8 mouse cellular contexts compared by ENCODE assay signal in genomic region chr17:30454862-30455243, GRCm38 (mm10).
DNase-seq lines count a peak whose midpoint lies in the region; ATAC-seq and TF ChIP-seq lines count a peak whose summit lies in the region.

No protein-coding gene starts in this region.

- in situ Hi-C loops in Patski (cut with MboI; ENCODE audit: low pct_unique_long_range_greater_than_20kb): loop anchor here (5.0 to 10.0 kb wide), 3 partner anchors 343 to 480 kb away; partner anchors contain the start of gene Mdga1

- intact Hi-C loops in heart, postnatal 10 days (cut with DNase I): loop anchor here (2.0 to 5.0 kb wide), 6 partner anchors 223 to 563 kb away; no protein-coding TSS in a partner anchor
- intact Hi-C loops in left cerebral cortex, adult 2 months (cut with DNase I): loop anchor here (1.0 to 10.0 kb wide), 8 partner anchors 42 to 568 kb away; partner anchors contain the start of gene Zfand3

- H3K9me3 ChIP-seq in midbrain, embryonic 10.5 days (replicated peaks): no peaks in the 10 kb centered on the region
- H3K9me3 ChIP-seq in midbrain, embryonic 16.5 days (replicated peaks; ENCODE audit: control insufficient read depth, low read length, poor library complexity, severe bottlenecking): no peaks in the 10 kb centered on the region

- 29% methylated on average over 3 of the region's 3 CpGs for WGBS in midbrain, embryonic 10.5 days
- 15% methylated on average over 3 of the region's 3 CpGs for WGBS in midbrain, embryonic 16.5 days

- H3K4me3 ChIP-seq in midbrain, embryonic 10.5 days: no peak overlapping the region
- H3K4me3 ChIP-seq in midbrain, embryonic 16.5 days (ENCODE audit: low read depth, low read length): no peak overlapping the region
- H3K4me3 ChIP-seq in left cerebral cortex, adult 2 months: no peak overlapping the region

- no peak overlapping the region for H3K9ac ChIP-seq in midbrain, embryonic 16.5 days (ENCODE audit: low read depth, low read length)

- POLR2A ChIA-PET in Patski (lab: Charles Lee): interaction anchor here (0.6 kb wide), 1 partner anchor 410 kb away, joined by 3 read pairs; no protein-coding TSS in a partner anchor

- H3K4me2 ChIP-seq in midbrain, embryonic 16.5 days (ENCODE audit: low read length): no peak overlapping the region

- H3K27ac ChIP-seq in midbrain, embryonic 10.5 days (replicated peaks): no peak overlapping the region
- no peak overlapping the region for H3K27ac ChIP-seq in midbrain, embryonic 16.5 days (ENCODE audit: low read length)
- H3K27ac ChIP-seq in left cerebral cortex, adult 2 months: no peak overlapping the region

- CTCF ChIA-PET in Patski (lab: Charles Lee): interaction anchor here (0.8 to 1.5 kb wide), 9 partner anchors 13 to 531 kb away, joined by 3 to 4 read pairs (median 3); no protein-coding TSS in a partner anchor

- DNase-seq in midbrain, embryonic 10.5 days (ENCODE audit: low spot score): peak; percentile 76
- DNase-seq in Patski (ENCODE audit: low read depth, low spot score): no peak
- peak; percentile 86 for DNase-seq in cerebellum, postnatal 25 days
- peak; percentile 81 to 89 for DNase-seq in heart, postnatal 10 days
- peak; percentile 81 to 86 for DNase-seq in left cerebral cortex, adult 2 months (ENCODE audit: extremely low spot score in 1 of 2, low spot score in 2 of 2)
- DNase-seq in retina, embryonic 14.5 days (ENCODE audit: low spot score): peak; percentile 80
- DNase-seq in urinary bladder, postnatal 36 days (ENCODE audit: low spot score in 2 of 2): peak; percentile 59 to 72

- TF ChIP-seq CTCF in Patski (IDR thresholded peaks at IDR 0.05): peak; percentile 96
- peak; percentile 90 for TF ChIP-seq CTCF in left cerebral cortex, adult 2 months (IDR thresholded peaks at IDR 0.05)

- H3K27me3 ChIP-seq in midbrain, embryonic 10.5 days (ENCODE audit: low read depth, poor library complexity, severe bottlenecking): no peaks in the 10 kb centered on the region
- H3K27me3 ChIP-seq in midbrain, embryonic 16.5 days (ENCODE audit: control insufficient read depth, insufficient read depth, low read depth, low read length): no peaks in the 10 kb centered on the region
- no peaks in the 10 kb centered on the region for H3K27me3 ChIP-seq in Patski

- H3K4me1 ChIP-seq in midbrain, embryonic 10.5 days: peaks cover 37% of the 10 kb centered on the region
- peaks cover 19% of the 10 kb centered on the region for H3K4me1 ChIP-seq in midbrain, embryonic 16.5 days (ENCODE audit: control insufficient read depth, insufficient read depth, low read length)

- ATAC-seq in midbrain, embryonic 16.5 days: no peak
- no peak for ATAC-seq in Patski

- no peaks in the 10 kb centered on the region for H3K36me3 ChIP-seq in midbrain, embryonic 10.5 days
- H3K36me3 ChIP-seq in midbrain, embryonic 16.5 days (ENCODE audit: control insufficient read depth, insufficient read depth, low read length): no peaks in the 10 kb centered on the region
